Mouse (Mus musculus): Measurements from ENCODE around the gene March10. TPM values are rescaled to one million over a fixed set of nuclear protein-coding genes. Genes with fewer than 3 reads are reported as not detected.

March10 gene
- total RNA-seq, 2 experiments from 2014 or later, result 0.97 to 1.8 TPM

Other genes starting within 250 kb of the March10 start
- gene Mrc2, start 164.1 kb downstream of the March10 start, total RNA-seq (2021), result 10 to 100 TPM in 1 of 2 experiments, 1 to 10 TPM in 1; 8.5 to 11.2 TPM
- 100 to 1,000 TPM; 247 to 268 TPM for gene Tanc2, start 133.3 kb upstream of the March10 start, total RNA-seq (2021)